Mouse (Mus musculus) forebrain, embryonic 16.5 days (tissue): Measurements from ENCODE around the gene Cpt1b. TPM values are rescaled to one million over a fixed set of nuclear protein-coding genes. Genes with fewer than 3 reads are reported as not detected.

Source experiments
- ATAC-seq: fragments of 200-750 bp; cut with Nextera tagmentation; 2 replicates; pipeline ENCODE4 v1.8.0; 2017; ENCODE audit warnings: mild to moderate bottlenecking, moderate library complexity
- H3K27ac ChIP-seq: fragments of 300-500 bp; sonication (generic); 2 replicates; pipeline ENCODE4 v1.5.1; 2014; ENCODE audit warnings: low read length, control low read depth
- H3K27me3 ChIP-seq: fragments of 300-500 bp; sonication (generic); replicated peaks from 2 replicates; pipeline ENCODE4 v1.6.1; 2014; ENCODE audit warnings: low read length; ENCODE audit not compliant: control insufficient read depth, insufficient read depth
- H3K36me3 ChIP-seq: fragments of 300-500 bp; sonication (generic); 2 replicates; pipeline ENCODE4 v1.6.1; 2014; ENCODE audit not compliant: control insufficient read depth, insufficient read depth
- H3K4me1 ChIP-seq: fragments of 300-500 bp; sonication (generic); replicated peaks from 2 replicates; pipeline ENCODE4 v1.6.1; 2014; ENCODE audit warnings: low read length; ENCODE audit not compliant: control insufficient read depth, insufficient read depth
- H3K4me2 ChIP-seq: fragments of 300-500 bp; sonication (generic); 2 replicates; pipeline ENCODE4 v1.6.1; 2014; ENCODE audit warnings: mild to moderate bottlenecking, low read length, control low read depth
- H3K4me3 ChIP-seq: fragments of 300-500 bp; sonication (generic); replicated peaks from 2 replicates; pipeline ENCODE4 v1.5.1; 2014; ENCODE audit warnings: mild to moderate bottlenecking, low read length, control low read depth
- H3K9ac ChIP-seq: fragments of 300-500 bp; sonication (generic); replicated peaks from 2 replicates; pipeline ENCODE4 v1.6.1; 2014; ENCODE audit warnings: low read depth, low read length, control low read depth
- H3K9me3 ChIP-seq: fragments of 300-500 bp; sonication (generic); 2 replicates; pipeline ENCODE4 v1.6.1; 2016; ENCODE audit warnings: low read length; ENCODE audit not compliant: control insufficient read depth
- WGBS: fragments of 180-500 bp; shearing (Covaris S2); extraction: QIAGEN DNeasy Blood & Tissue Kit; methylation state at CpG from one replicate; pipeline ENCODE4 v1.1.7; 2014; 5-methylcytosine and 5-hydroxymethylcytosine counted together
- polyA plus RNA-seq: library from polyadenylated mRNA; unstranded; fragments of >200 nt; fragmentation: Nextera tagmentation; extraction: Ambion mirVana; gene quantifications from 2 replicates; pipeline ENCODE4 v1.2.1, GENCODE M21; 2015

Cpt1b gene
- polyA plus RNA-seq, 1 experiment from 2014 or later = 1.8 TPM

GRCm38 (mm10) chr15:89377938-89378828, 47.5 kb downstream of the Cpt1b start:
- Histone ChIP-seq H3K36me3 (no peaks in the 10 kb centered on the region), H3K4me1 (peaks cover 20% of the 10 kb centered on the region), H3K4me2 (peak overlapping the region; percentile 62), H3K4me3 (peak overlapping the region; percentile 38), H3K27me3 (peaks cover 40% of the 10 kb centered on the region), H3K9ac (peak overlapping the region; percentile 46), H3K27ac (no peak overlapping the region), H3K9me3 (no peaks in the 10 kb centered on the region)
- WGBS = 12% methylated on average over 46 of the region's 46 CpGs
- no peak for ATAC-seq

- WGBS = 7% methylated on average over 18 of the region's 18 CpGs
- H3K4me2 ChIP-seq = no peak overlapping the region
- no peak overlapping the region for H3K9ac ChIP-seq
- H3K9me3 ChIP-seq = no peaks in the 10 kb centered on the region
- ATAC-seq = no peak
- H3K4me1 ChIP-seq = peaks cover 27% of the 10 kb centered on the region
- no peak overlapping the region for H3K27ac ChIP-seq
- H3K27me3 ChIP-seq = peaks cover 40% of the 10 kb centered on the region
- no peak overlapping the region for H3K4me3 ChIP-seq
- peaks cover 4% of the 10 kb centered on the region for H3K36me3 ChIP-seq
Observed at GRCm38 (mm10) chr15:89377362-89377761, 48.3 kb downstream of the Cpt1b start.

- no peak within 1 kb of the TSS for H3K9ac ChIP-seq
- H3K27me3 ChIP-seq = peaks cover 40% of the 10 kb centered on the region
- no peak within 1 kb of the TSS for H3K4me3 ChIP-seq
- no peaks in the 10 kb centered on the region for H3K9me3 ChIP-seq
- H3K36me3 ChIP-seq = peaks cover 7% of the 10 kb centered on the region
- no peak for ATAC-seq
- no peak within 1 kb of the TSS for H3K4me2 ChIP-seq
- 21% methylated on average over 16 of the region's 16 CpGs for WGBS
- H3K4me1 ChIP-seq = peaks cover 27% of the 10 kb centered on the region
- no peak within 1 kb of the TSS for H3K27ac ChIP-seq
Observed at GRCm38 (mm10) chr15:89376957-89377356, 48.7 kb downstream of the Cpt1b start, which contains the start of gene Tymp. Tymp (minus strand) TSS chr15:89377039.

- ATAC-seq = no peak
- H3K27me3 ChIP-seq = peaks cover 40% of the 10 kb centered on the region
- peaks cover 27% of the 10 kb centered on the region for H3K4me1 ChIP-seq
- H3K4me2 ChIP-seq = no peak overlapping the region
- H3K36me3 ChIP-seq = peaks cover 13% of the 10 kb centered on the region
- no peak overlapping the region for H3K27ac ChIP-seq
- WGBS = 83% methylated on average over 7 of the region's 7 CpGs
- no peak overlapping the region for H3K9ac ChIP-seq
- H3K9me3 ChIP-seq = no peaks in the 10 kb centered on the region
- no peak overlapping the region for H3K4me3 ChIP-seq
Observed at GRCm38 (mm10) chr15:89376040-89376439, 49.6 kb downstream of the Cpt1b start.

GRCm38 (mm10) chr15:89374801-89375534, 50.7 kb downstream of the Cpt1b start:
- 91% methylated on average over 17 of the region's 17 CpGs for WGBS
- Histone ChIP-seq H3K9ac (no peak overlapping the region), H3K4me2 (no peak overlapping the region), H3K36me3 (peaks cover 21% of the 10 kb centered on the region), H3K27me3 (peaks cover 37% of the 10 kb centered on the region), H3K27ac (no peak overlapping the region), H3K4me3 (no peak overlapping the region), H3K9me3 (no peaks in the 10 kb centered on the region), H3K4me1 (peaks cover 27% of the 10 kb centered on the region)
- no peak for ATAC-seq

- H3K27ac ChIP-seq = peak overlapping the region; percentile 92; the same call in 1 of the 2 replicates
- H3K36me3 ChIP-seq = peaks cover 24% of the 10 kb centered on the region
- peaks cover 33% of the 10 kb centered on the region for H3K27me3 ChIP-seq
- H3K4me2 ChIP-seq = peak overlapping the region; percentile 75
- whole genome bisulfite sequencing = 45% methylated on average over 9 of the region's 9 CpGs
- peak overlapping the region; percentile 91 for H3K9ac ChIP-seq
- H3K9me3 ChIP-seq = no peaks in the 10 kb centered on the region
- peak overlapping the region; percentile 89 for H3K4me3 ChIP-seq
- peaks cover 25% of the 10 kb centered on the region for H3K4me1 ChIP-seq
- no peak for ATAC-seq
Observed at GRCm38 (mm10) chr15:89374340-89374739, 51.3 kb downstream of the Cpt1b start.

GRCm38 (mm10) chr15:89373762-89374248, 51.9 kb downstream of the Cpt1b start, which contains the start of gene Sco2:
Sco2 (minus strand) TSS chr15:89373846.
- Histone ChIP-seq H3K9me3 (no peaks in the 10 kb centered on the region), H3K9ac (peak within 1 kb of the TSS; percentile 91), H3K4me2 (peak within 1 kb of the TSS; percentile 75), H3K27ac (peak within 1 kb of the TSS; percentile 92), H3K4me3 (peak within 1 kb of the TSS; percentile 89), H3K4me1 (peaks cover 20% of the 10 kb centered on the region), H3K27me3 (peaks cover 28% of the 10 kb centered on the region), H3K36me3 (peaks cover 25% of the 10 kb centered on the region)
- under 1% methylated on average over 40 of the region's 42 CpGs for WGBS
- peak; percentile 89 for ATAC-seq

- Histone ChIP-seq H3K4me2 (peak overlapping the region; percentile 75), H3K4me1 (peaks cover 14% of the 10 kb centered on the region), H3K9me3 (no peaks in the 10 kb centered on the region), H3K27ac (peak overlapping the region; percentile 92), H3K27me3 (peaks cover 22% of the 10 kb centered on the region), H3K9ac (peak overlapping the region; percentile 91), H3K4me3 (peak overlapping the region; percentile 89), H3K36me3 (peaks cover 29% of the 10 kb centered on the region)
- ATAC-seq = peak; percentile 85
- WGBS = 2% methylated on average over 35 of the region's 35 CpGs
Observed at GRCm38 (mm10) chr15:89373027-89373761, 52.5 kb downstream of the Cpt1b start.
